Comparison of ENCODE assay signal across 15 mouse cellular contexts in genomic region chr10:117405526-117406282, GRCm38 (mm10).
"Had no signal": no experiment of that assay in that cellular context is flagged by ENCODE, and none has a peak within 500 bp of the region (broad histone marks: within the 10 kb centered on the region; RNA-seq: fewer than 3 reads in every experiment).

No protein-coding gene starts in this region.

- H3K4me2 ChIP-seq: neural tube, embryonic 15.5 days; stomach, embryonic 15.5 days had no signal

- DNase-seq: retina, postnatal 1 day; right cerebral cortex, adult 18-20 months; right cerebral cortex, postnatal 14 days; right cerebral cortex, postnatal 25 days; right cerebral cortex, postnatal 4 days; spleen, adult 18-20 months; thymus, adult 18-20 months; thymus, adult 2 months; thymus, postnatal 14 days; thymus, postnatal 25 days; thymus, postnatal 36 days; thymus, postnatal 4 days had no signal

- H3K9me3 ChIP-seq: neural tube, embryonic 15.5 days; stomach, embryonic 15.5 days had no signal

- H3K27me3 ChIP-seq: neural tube, embryonic 15.5 days; stomach, embryonic 15.5 days had no signal

- H3K27ac ChIP-seq: neural tube, embryonic 15.5 days; stomach, embryonic 15.5 days; stomach, postnatal 0 days had no signal

- H3K36me3 ChIP-seq: neural tube, embryonic 15.5 days; stomach, embryonic 15.5 days had no signal

- H3K4me3 ChIP-seq: neural tube, embryonic 15.5 days; stomach, embryonic 15.5 days had no signal

- H3K9ac ChIP-seq: neural tube, embryonic 15.5 days; stomach, embryonic 15.5 days had no signal

- H3K4me1 ChIP-seq: stomach, embryonic 15.5 days had no signal
